Mouse (Mus musculus) retina, postnatal 7 days (tissue): ENCODE data around the gene Nr5a1.

Source experiments
- DNase-seq: peaks from one replicate; pipeline ENCODE4 v3.0.0-alpha.2; 2012; ENCODE audit warnings: low read depth, low spot score

Gene Nr5a1

GRCm38 (mm10) chr2:38652098-38652497 is 62.2 kb downstream of the Nr5a1 start:
- no peak for DNase-seq

DNA sequence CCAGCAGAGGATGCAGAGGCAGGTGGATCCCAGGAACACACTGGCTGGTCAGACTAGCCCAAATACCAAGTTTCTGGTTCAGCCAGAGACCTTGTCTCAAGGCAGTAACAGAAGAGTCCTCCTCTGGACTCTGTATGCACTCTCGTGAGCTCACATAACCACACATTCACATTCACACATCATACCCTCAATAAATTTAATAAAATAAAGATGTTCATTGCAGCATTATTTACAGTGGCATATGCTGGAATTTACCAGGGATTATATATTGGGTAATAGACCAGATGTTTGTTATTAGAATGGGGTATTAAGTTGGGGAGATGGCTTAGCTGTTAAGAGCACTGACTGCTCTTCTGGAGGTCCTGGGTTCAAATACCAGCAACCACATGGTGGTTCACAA is 64.0 kb downstream of the Nr5a1 start:
- no peak for DNase-seq

DNA sequence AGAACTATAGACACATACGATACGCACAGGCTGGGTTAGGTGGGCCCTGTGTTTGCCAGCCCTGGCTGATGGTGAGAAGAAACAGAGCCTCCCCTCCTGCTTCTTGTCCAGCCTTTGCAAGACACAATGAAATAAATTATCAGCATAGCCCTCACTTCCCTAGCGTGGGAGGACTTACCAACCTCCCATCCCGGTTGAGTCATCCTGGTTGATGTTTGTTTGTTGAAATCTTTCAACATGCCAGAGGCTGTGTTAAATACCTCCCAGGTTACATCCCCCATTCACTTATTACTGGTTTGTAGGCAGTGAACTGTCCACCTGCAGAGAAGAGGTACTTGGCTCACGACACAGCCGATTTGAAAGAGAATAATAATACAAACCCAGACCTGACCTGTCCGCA is 66.7 kb downstream of the Nr5a1 start:
- DNase-seq = no peak

GRCm38 (mm10) chr2:38647201-38647606 is 67.1 kb downstream of the Nr5a1 start:
- DNase-seq = no peak

DNA sequence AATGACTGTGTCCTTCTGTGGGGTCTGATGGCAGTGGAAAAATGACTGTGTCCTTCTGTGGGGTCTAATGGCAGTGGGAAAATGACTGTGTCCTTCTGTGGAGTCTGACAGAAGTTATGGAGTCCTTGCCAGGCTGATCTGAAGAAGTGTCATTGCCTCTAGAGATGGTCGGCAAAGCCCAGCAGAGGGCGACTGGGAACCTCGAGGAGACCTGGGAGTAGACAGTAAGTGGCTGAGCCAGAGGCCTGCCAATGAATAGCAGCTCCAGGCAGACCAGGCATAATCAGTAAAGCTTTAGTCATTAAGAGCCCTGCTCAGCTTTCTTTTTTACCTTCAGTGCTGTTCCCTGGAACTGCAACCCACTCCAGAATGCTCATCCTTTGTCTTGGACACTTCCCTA is 68.4 kb downstream of the Nr5a1 start:
- peak; percentile 53 for DNase-seq

- peak; percentile 87 for DNase-seq
These were observed 70.5 kb downstream of the Nr5a1 start, which contains the start of gene Psmb7 for GRCm38 (mm10) chr2:38643625-38644427. TSS of gene Psmb7 (minus strand) at chr2:38644087.
